Mouse (Mus musculus): ENCODE measurements around the gene Fat3. TPM values are rescaled to one million over a fixed set of nuclear protein-coding genes. Genes with fewer than 3 reads are reported as not detected.

Gene Fat3
- polyA plus RNA-seq, 3 experiments from 2014 or later, result 0.08 to 0.13 TPM; not detected in 1

DNA sequence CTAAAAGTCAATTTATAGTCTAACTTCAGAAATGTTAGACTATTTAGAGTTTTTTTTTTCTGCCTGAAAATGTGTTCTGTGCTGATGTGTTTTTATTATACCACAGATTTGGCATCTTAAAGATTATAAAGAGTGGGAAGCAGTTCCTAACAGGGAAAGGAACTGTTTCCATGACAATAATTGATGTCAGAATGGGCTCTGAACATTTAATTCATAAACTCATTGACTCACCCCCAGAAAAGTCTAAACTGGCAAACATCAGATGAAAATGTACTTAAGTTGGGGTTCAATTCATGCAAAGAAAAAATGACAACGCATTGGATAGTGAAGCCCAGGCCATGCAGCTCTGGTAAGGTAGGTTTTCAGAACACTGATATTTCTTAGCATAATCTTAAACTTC lies 193.3 kb downstream of the Fat3 start:
- ATAC-seq, result no peak

DNA sequence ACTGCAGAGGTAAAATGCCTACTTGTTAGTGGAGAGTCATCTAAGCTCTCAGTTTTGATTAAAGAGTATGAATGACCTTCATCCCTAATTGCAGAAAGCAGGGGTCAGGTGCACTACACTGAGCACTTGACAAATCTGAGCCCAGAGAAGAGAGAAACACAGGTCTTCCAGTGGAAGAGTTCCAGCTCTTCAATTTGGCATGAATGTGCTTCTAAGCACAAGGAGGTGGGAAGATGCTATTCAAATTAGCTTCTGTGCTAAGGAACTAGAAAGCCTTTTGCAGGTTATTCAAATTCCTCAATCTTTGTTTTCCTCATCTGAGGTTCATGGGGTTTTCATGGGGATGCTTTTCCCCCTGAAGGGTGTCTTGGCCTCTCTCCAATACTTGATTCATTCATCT lies 194.9 kb downstream of the Fat3 start:
- no peak for ATAC-seq

DNA sequence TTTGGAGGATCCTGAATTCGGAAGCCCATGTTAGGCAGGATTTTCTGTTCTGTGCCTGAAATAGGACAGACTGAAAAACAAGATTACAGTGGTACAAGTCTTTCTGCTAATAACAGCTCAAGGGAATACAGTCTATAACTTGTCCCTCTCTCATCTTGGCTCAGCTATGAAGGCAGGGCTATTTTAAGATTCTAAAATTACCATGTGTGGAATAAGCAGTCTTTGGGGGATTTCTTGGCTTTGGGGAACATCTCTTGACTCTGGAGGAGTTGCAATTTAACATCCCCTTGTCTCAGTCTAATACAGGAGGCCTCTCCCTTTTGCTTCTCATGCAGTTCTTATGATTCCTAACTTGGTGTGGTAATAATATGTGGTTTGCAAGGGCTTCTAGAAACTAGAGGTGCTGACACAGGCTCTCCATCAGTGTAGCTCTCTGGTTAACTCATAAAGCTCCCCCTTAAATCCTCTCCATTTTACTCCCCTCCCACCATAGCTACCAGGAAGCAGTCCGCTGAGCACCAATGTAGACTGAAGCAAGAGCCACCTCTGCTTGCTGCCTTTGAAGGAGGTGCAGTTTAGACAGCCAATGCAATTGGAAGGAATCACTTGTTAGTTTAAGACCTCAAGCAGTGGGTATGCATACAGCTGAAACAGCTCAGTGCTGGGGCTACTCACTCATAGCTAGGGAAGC lies 195.5 kb downstream of the Fat3 start:
- ATAC-seq, result no peak

GRCm38 (mm10) chr9:16304949-16305348 lies 196.1 kb downstream of the Fat3 start:
- no peak for ATAC-seq

DNA sequence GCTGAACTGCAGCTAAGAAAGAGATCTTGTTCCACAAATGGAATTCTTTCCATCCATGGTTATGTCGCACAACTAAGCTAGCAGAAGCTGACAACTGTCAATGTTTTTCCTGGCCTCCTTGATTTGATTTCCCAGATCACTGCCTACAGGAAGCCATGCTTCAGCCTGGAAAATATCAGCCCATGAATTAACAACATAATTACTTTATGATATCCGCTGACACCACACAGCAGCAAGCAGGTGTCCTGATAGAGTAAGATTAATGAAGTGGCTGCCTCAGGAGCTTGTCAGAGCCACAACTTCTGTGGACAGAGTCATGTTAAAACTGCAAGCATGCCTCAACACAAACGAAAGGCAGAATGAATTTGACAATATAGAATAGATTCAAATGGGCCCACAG lies 198.6 kb downstream of the Fat3 start:
- ATAC-seq, result no peak

GRCm38 (mm10) chr9:16297935-16298334 lies 203.2 kb downstream of the Fat3 start:
- no peak for ATAC-seq

DNA sequence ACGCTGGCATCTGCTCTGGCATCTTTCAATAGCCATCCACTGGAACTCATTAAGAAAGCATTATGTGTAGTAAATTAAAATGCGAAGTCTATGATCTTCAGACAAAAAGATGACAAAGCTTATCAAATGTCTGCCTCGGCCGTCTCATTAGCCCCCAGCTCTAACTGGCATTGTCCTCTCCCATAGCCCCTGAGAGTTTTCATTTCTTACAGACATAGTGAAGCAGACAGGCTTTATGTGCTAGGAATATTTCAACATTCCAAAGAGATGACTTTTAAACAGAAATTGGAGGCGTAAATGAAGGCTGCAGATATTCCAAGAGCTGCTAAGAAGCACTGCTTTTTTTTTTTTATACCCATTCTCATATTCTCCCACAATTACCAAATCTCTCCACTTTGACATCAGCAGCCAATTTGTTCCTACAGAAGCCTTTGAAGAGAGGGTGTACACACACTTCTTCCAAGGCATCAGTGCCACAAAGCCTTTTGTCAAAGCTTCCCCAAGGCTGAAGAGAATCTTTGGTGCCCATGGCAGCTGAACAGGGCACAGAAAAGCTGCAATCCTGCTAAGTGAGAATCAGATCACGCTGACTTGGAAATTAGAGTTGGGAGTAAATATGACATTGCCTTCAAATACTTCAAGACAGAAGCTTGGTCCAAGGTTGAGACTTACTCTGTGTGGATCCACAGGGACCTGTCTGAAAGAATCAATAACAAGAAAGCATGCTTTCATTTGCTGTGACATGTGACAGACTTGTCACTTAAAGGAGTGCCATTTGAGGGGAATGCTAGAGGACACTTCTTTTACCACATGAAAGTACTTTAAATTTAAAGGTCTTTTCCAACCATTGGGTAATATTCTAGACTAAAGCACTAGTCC lies 206.9 kb downstream of the Fat3 start:
- ATAC-seq, result no peak

GRCm38 (mm10) chr9:16292492-16292891 lies 208.6 kb downstream of the Fat3 start:
- no peak for ATAC-seq

DNA sequence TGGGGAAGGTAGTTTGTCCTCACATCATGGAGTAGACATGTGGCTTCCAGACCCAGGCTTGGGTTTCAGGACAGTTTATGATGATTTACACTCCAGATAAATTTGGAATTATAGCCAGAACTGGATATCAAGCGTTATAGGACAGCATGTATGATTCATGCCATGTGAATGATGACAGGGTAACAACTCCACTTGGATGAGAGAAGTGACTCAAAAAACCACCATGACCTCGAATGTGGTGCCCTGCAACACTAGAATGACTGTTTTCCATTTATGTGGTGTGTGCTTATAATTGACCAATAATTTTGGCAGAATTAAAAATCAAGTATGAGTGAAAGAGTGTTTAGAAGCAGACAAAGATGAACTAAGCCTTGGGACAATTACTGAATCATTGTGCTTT lies 210.2 kb downstream of the Fat3 start:
- no peak for ATAC-seq

DNA sequence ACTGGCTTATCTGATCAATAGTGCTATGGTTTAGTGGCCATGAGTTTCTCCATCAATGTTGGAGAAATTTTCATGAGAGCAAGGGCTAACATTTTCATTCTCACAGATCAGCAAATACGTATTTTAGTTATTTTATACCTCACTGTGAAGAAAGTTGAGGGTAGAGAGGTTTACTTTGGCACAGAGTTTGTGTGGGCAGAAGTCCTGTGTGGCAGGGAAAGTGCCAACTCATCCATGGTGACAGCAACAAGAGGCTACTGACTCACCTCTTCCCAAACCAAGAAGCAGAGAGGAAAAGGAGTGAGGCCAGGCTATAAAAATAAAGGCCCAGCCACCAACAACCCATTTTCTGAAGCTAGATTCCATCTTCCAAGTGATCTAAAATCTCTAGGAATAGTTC lies 218.1 kb downstream of the Fat3 start:
- ATAC-seq, result no peak

- no peak for ATAC-seq
Observed at GRCm38 (mm10) chr9:16282291-16282804, 218.7 kb downstream of the Fat3 start.

DNA sequence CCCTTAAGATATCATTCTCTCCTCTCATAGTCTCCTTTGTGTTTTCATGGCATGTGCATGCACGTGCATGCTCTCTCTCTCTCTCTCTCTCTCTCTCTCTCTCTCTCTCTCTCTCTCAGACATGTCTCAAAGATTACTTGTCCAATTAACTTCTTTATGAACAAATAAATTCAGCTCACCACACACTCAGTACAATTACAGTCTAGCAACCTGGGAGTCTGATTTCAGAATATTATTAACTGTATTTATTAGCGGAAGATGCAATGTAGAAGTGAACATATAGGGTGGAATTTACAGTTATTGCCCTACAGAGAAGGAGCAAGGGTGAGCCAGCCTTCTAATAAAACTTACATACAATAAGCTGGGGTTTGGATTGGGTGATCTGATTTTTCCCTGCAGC lies 225.5 kb downstream of the Fat3 start:
- no peak for ATAC-seq

GRCm38 (mm10) chr9:16274130-16274529 lies 227.0 kb downstream of the Fat3 start:
- ATAC-seq, result no peak

- ATAC-seq, result no peak
Observed at GRCm38 (mm10) chr9:16272810-16273209, 228.3 kb downstream of the Fat3 start.

GRCm38 (mm10) chr9:16270768-16271114 lies 230.3 kb downstream of the Fat3 start:
- ATAC-seq, result no peak

DNA sequence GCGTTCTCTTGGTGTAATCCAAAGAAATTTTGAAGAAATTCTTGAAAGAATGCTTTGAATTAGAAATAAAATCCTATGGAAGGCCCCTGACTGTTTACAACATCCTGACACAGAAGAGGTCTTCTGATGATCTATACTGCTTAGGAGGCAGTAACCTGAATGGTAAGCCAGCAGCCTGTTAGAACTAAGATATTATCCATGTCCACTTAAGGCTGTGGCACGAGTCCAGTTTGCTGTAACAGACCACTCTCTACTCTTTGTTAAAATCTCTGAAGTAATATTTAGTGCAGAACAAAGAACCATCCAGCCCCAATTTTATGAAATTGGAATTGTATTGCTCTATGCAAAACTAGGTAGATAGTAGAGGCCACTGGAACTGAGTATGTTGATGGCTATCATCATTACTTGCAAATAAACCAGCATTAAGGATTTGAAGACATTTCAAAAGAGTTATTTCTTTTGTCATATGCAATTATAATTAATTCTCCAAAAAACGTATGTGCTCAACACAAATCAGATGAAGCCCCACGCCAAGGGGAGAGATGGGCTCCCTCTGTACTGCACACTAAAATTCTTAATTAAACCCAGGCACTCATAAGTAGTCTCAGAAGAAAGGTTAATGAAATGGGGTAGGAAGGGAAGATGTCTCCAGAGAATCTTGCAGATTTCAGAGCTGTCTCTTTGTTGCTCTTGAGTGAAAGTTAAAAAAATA lies 230.9 kb downstream of the Fat3 start:
- no peak for ATAC-seq

- ATAC-seq, result no peak
Observed at GRCm38 (mm10) chr9:16265519-16265918, 235.6 kb downstream of the Fat3 start.

- ATAC-seq, result no peak
Observed at GRCm38 (mm10) chr9:16257241-16257840, 243.7 kb downstream of the Fat3 start.

- no peak for ATAC-seq
Observed at GRCm38 (mm10) chr9:16256577-16257207, 244.4 kb downstream of the Fat3 start.

DNA sequence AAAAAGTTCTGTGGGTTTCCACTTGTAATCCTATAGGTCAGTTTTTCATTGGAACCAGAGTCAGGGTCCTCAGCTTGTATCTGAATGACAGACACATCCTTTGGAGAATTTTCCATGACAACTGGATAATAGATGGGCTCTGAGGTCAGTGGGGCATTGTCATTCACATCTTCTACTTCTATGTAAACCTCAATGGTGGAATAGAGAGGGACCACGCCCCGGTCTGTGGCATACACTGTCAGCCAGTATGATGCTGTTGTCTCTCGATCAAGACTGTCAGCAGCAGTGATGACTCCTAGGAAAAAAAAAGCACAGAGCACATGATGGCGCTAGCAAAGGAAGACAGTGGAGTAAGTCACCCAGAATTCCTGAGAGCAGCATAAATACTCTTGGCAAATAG lies 254.3 kb downstream of the Fat3 start:
- no peak for ATAC-seq

DNA sequence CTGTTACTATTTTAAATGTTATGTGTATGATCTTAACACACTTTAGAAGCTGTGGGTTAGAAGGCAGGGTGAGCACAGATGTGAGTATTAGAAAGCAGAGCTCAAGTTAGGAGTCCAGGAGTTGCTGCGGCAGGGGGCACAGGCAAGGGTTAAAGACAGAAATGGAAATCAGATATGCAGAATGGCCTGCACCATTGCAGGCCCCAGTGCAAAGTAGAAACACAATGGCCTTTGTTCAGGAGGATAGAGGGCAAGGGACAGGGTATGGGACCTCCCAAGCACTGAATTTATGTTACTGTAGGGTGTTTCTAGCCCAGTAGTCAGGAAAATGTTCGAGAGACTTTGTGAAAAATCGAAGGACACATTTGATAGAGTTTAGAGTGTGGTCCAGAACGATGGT lies 269.5 kb downstream of the Fat3 start:
- no peak for ATAC-seq

DNA sequence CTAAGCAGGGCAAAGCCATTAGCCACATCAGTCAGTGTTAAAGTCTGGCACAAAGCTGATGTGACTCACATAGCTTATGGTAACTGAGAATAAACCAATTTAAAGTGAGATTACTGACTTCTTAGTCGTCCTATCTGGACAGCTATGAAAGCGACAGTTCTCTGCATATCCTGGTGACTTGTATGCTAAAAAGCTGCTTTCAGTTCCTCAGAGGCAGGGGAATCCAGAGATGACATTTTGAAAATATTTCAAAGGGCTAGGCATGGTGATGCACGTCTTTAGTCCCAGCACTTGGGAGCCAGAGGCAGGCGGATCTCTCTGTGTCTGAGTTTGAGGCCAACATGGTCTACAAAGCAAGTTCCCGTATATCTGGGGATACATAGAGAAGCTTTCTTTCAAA lies 272.2 kb downstream of the Fat3 start:
- ATAC-seq, result no peak

Data from inflammation-experienced regulatory T-cells, adult 6 months (primary cell).